In the genomic region with DNA sequence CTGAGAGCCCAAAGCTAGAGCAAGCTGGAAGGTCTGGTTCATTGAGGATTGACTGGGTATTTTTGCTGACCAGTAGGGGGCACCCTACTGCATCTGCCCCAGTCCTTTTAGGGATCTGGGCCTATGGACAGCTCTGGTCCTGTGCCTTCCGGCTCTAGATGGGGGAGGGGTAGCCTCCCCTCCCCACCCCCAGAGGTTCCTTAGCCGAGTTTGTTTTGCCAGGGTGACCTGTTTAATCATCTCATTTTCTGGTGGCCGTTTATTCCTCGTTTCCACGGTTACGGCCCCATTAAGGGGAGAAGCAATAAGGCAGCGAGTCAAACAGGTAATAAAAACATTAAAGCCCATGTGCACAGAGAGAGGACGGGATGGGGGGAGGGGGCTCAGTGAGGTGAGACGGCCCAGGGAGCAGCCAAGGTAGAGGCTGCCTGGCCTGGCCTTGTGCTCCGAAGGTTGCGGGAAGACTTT, we compare ENCODE assay signal across 8 mouse cellular contexts.
DNase-seq lines count a peak whose midpoint lies in the region; ATAC-seq and TF ChIP-seq lines count a peak whose summit lies in the region.

No protein-coding gene starts in this region.

- no peak for ATAC-seq in heart, embryonic 12.5 days (ENCODE audit: insufficient number of reproducible peaks, low FRiP score)

- TF ChIP-seq CTCF in bone marrow, adult 2 months (IDR thresholded peaks at IDR 0.05; ENCODE audit: control insufficient read depth, insufficient read depth, low read length), result peak; percentile 45; the same call in 1 of the 2 replicates

- peaks cover 98% of the 10 kb centered on the region for H3K4me1 ChIP-seq in heart, embryonic 12.5 days (replicated peaks)
- no peaks in the 10 kb centered on the region for H3K4me1 ChIP-seq in bone marrow, adult 2 months (ENCODE audit: control insufficient read depth, insufficient read depth, low read length)

- no peak overlapping the region for H3K4me3 ChIP-seq in heart, embryonic 12.5 days
- no peak overlapping the region for H3K4me3 ChIP-seq in bone marrow, adult 2 months (replicated peaks; ENCODE audit: control insufficient read depth, low read depth, low read length)

- DNase-seq in heart, postnatal 10 days, result no peak
- DNase-seq in A20 (ENCODE audit: low read depth, low spot score), result peak; percentile 49
- DNase-seq in kidney, postnatal 36 days, result peak; percentile 91 to 92
- no peak for DNase-seq in layer of hippocampus, postnatal 36 days
- DNase-seq in spleen, adult 18-20 months, result no peak
- no peak for DNase-seq in left cerebral cortex, adult 9 months (ENCODE audit: low spot score in 2 of 2)

- no peak for TF ChIP-seq POLR2A in bone marrow, adult 2 months (IDR thresholded peaks at IDR 0.05; ENCODE audit: borderline replicate concordance, control insufficient read depth, low read depth, low read length)

- no peak overlapping the region for H3K4me2 ChIP-seq in heart, embryonic 12.5 days

- intact Hi-C loops in heart, postnatal 10 days (cut with DNase I), result loop anchor here (5.0 kb wide), 1 partner anchor 139 kb away; no protein-coding TSS in a partner anchor

- H3K36me3 ChIP-seq in heart, embryonic 12.5 days, result no peaks in the 10 kb centered on the region

- no peaks in the 10 kb centered on the region for H3K9me3 ChIP-seq in heart, embryonic 12.5 days (replicated peaks)

- peak overlapping the region; percentile 46; the same call in 1 of the 2 replicates for H3K9ac ChIP-seq in heart, embryonic 12.5 days

- no peaks in the 10 kb centered on the region; the same call in 1 of the 2 replicates for H3K27me3 ChIP-seq in heart, embryonic 12.5 days (replicated peaks)

- WGBS in heart, embryonic 12.5 days, result 67% methylated on average over 11 of the region's 11 CpGs
- WGBS in bone marrow, adult 2 months, result 83% methylated on average over 11 of the region's 11 CpGs

- H3K27ac ChIP-seq in heart, embryonic 12.5 days (ENCODE audit: poor library complexity, severe bottlenecking), result peak overlapping the region; percentile 89
- H3K27ac ChIP-seq in bone marrow, adult 2 months (ENCODE audit: control insufficient read depth, insufficient read depth, low read depth, low read length, poor library complexity), result no peak overlapping the region

Comparison
In these comparisons a context has a peak if more than half of its experiments do, and no peak if none do; other contexts are left out.
1. DNase-seq: peak in A20 (single experiment) and kidney, postnatal 36 days (2 of 2); none in heart, postnatal 10 days (0 of 2), layer of hippocampus, postnatal 36 days (0 of 2), spleen, adult 18-20 months (0 of 2) and left cerebral cortex, adult 9 months (0 of 2).